Mouse (Mus musculus): ENCODE measurements around the gene Vmn2r83.
"Not testable (repeated sequence)": the region's sequence is repeated elsewhere in the genome, so short reads cannot be mapped to it uniquely, and the experiment has no call there.

The Vmn2r83 gene

GRCm38 (mm10) chr10:79468431-79468830 lies at the start of gene Vmn2r83:
Vmn2r83 (plus strand) TSS chr10:79468731.
- DNase-seq (ENCODE audit: low spot score), result no peak

- DNase-seq (ENCODE audit: low spot score), result not testable (repeated sequence)
Measured at GRCm38 (mm10) chr10:79435141-79435820, 33.2 kb upstream of the Vmn2r83 start.

GRCm38 (mm10) chr10:79495886-79496285 lies 27.4 kb downstream of the Vmn2r83 start:
- no peak for DNase-seq (ENCODE audit: low spot score)

- no peak for DNase-seq (ENCODE audit: low spot score)
Measured at GRCm38 (mm10) chr10:79496701-79497288, 28.3 kb downstream of the Vmn2r83 start.

GRCm38 (mm10) chr10:79502830-79503644 lies 34.5 kb downstream of the Vmn2r83 start:
- no peak for DNase-seq (ENCODE audit: low spot score)

- DNase-seq (ENCODE audit: low spot score), result no peak
Measured at GRCm38 (mm10) chr10:79506709-79507108, 38.2 kb downstream of the Vmn2r83 start.

- DNase-seq (ENCODE audit: low spot score), result no peak
Measured at GRCm38 (mm10) chr10:79524433-79524832, 55.9 kb downstream of the Vmn2r83 start.

- DNase-seq (ENCODE audit: low spot score), result no peak
Measured at GRCm38 (mm10) chr10:79525456-79526325, 57.2 kb downstream of the Vmn2r83 start.

- no peak for DNase-seq (ENCODE audit: low spot score)
Measured at GRCm38 (mm10) chr10:79526661-79527452, 58.3 kb downstream of the Vmn2r83 start.

GRCm38 (mm10) chr10:79527453-79527845 lies 58.9 kb downstream of the Vmn2r83 start:
- DNase-seq (ENCODE audit: low spot score), result no peak

GRCm38 (mm10) chr10:79528081-79528480 lies 59.5 kb downstream of the Vmn2r83 start:
- no peak for DNase-seq (ENCODE audit: low spot score)

- no peak for DNase-seq (ENCODE audit: low spot score)
Measured at GRCm38 (mm10) chr10:79530241-79530640, 61.7 kb downstream of the Vmn2r83 start.

GRCm38 (mm10) chr10:79530721-79531120 lies 62.2 kb downstream of the Vmn2r83 start:
- DNase-seq (ENCODE audit: low spot score), result no peak

- no peak for DNase-seq (ENCODE audit: low spot score)
Measured at GRCm38 (mm10) chr10:79531593-79531992, 63.1 kb downstream of the Vmn2r83 start.

GRCm38 (mm10) chr10:79532678-79533077 lies 64.1 kb downstream of the Vmn2r83 start:
- DNase-seq (ENCODE audit: low spot score), result no peak

- peak; percentile 69 for DNase-seq (ENCODE audit: low spot score)
Measured at GRCm38 (mm10) chr10:79533126-79533911, 64.8 kb downstream of the Vmn2r83 start, which contains the start of gene Plpp2. Plpp2 (minus strand) TSS chr10:79533796.

- no peak for DNase-seq (ENCODE audit: low spot score)
Measured at GRCm38 (mm10) chr10:79534426-79534825, 65.9 kb downstream of the Vmn2r83 start.

- DNase-seq (ENCODE audit: low spot score), result no peak
Measured at GRCm38 (mm10) chr10:79535431-79535830, 66.9 kb downstream of the Vmn2r83 start.

- no peak for DNase-seq (ENCODE audit: low spot score)
Measured at GRCm38 (mm10) chr10:79536461-79537080, 68.0 kb downstream of the Vmn2r83 start.

GRCm38 (mm10) chr10:79537271-79537670 lies 68.7 kb downstream of the Vmn2r83 start:
- no peak for DNase-seq (ENCODE audit: low spot score)

Measured in c-Kit-positive CD71-positive TER-119-positive erythroid progenitor cells, embryonic 14.5 days (primary cell).